Mouse (Mus musculus) ES-E14 (cell line): ENCODE measurements around the gene Psat1. TPM values are rescaled to one million over a fixed set of nuclear protein-coding genes. Genes with fewer than 3 reads are reported as not detected.
A peak's percentile ranks its signal among the peaks of the same experiment; 100 is the strongest.

ENCODE experiments used
- DNase-seq: peaks from one replicate; pipeline ENCODE4 v3.0.0-alpha.2; 2013; ENCODE audit warnings: low read depth, low spot score
- H3K27ac ChIP-seq: 2 replicates; pipeline ENCODE4 v1.5.1; 2012; ENCODE audit warnings: low read depth, mild to moderate bottlenecking, low read length, moderate library complexity, mixed read lengths; ENCODE audit not compliant: poor library complexity, insufficient read depth, severe bottlenecking
- H3K36me3 ChIP-seq: 2 replicates; pipeline ENCODE4 v1.6.1; 2012; ENCODE audit warnings: mild to moderate bottlenecking, low read length, moderate library complexity, mixed read lengths; ENCODE audit not compliant: control insufficient read depth, poor library complexity, insufficient read depth, severe bottlenecking
- H3K4me1 ChIP-seq, 2 experiments: fragments of 150-350 bp in 1 of 2; sonication (generic) in 1 of 2; 2 replicates each; pipeline ENCODE4 v1.6.1; 2012; ENCODE audit warnings: low read length in 2 of 2, mild to moderate bottlenecking in 1 of 2, mixed read lengths in 1 of 2; ENCODE audit not compliant: control insufficient read depth in 2 of 2, insufficient read depth in 2 of 2, poor library complexity in 1 of 2
- H3K4me3 ChIP-seq, 2 experiments: fragments of 150-350 bp in 1 of 2; sonication (generic) in 1 of 2; 2 replicates each; pipeline ENCODE4 v1.5.1; 2012; ENCODE audit warnings: low read length in 2 of 2, low read depth in 1 of 2, mild to moderate bottlenecking in 1 of 2, mixed read lengths in 1 of 2; ENCODE audit not compliant: insufficient read depth in 1 of 2, poor library complexity in 1 of 2, severe bottlenecking in 1 of 2
- H3K9ac ChIP-seq: 2 replicates; pipeline ENCODE4 v1.6.1; 2012; ENCODE audit warnings: low read depth, mild to moderate bottlenecking, low read length, mixed read lengths; ENCODE audit not compliant: poor library complexity, insufficient read depth, severe bottlenecking
- H3K9me3 ChIP-seq: fragments of 150-350 bp; sonication (generic); 2 replicates; pipeline ENCODE4 v1.6.1; 2012; ENCODE audit warnings: low read depth, mild to moderate bottlenecking, low read length; ENCODE audit not compliant: control insufficient read depth, insufficient read depth
- CHD2 ChIP-seq: IDR thresholded peaks from 2 replicates; pipeline ENCODE4 v1.6.1; 2014; ENCODE audit warnings: mild to moderate bottlenecking, low read depth, low read length, inconsistent platforms
- HCFC1 ChIP-seq: IDR thresholded peaks from 2 replicates; pipeline ENCODE4 v1.6.1; 2012; ENCODE audit warnings: low read length, inconsistent platforms, borderline replicate concordance; ENCODE audit not compliant: insufficient read depth
- MAFK ChIP-seq: IDR thresholded peaks from 2 replicates; pipeline ENCODE4 v1.6.1; 2014; ENCODE audit warnings: mild to moderate bottlenecking, low read depth, low read length, inconsistent platforms; ENCODE audit not compliant: insufficient read depth
- ZC3H11A ChIP-seq: IDR thresholded peaks from 2 replicates; pipeline ENCODE4 v1.6.1; 2012; ENCODE audit warnings: low read depth, mild to moderate bottlenecking, inconsistent platforms, low read length, borderline replicate concordance
- ZNF384 ChIP-seq: IDR thresholded peaks from 2 replicates; pipeline ENCODE4 v1.6.1; 2012; ENCODE audit warnings: low read depth, low read length, inconsistent platforms
- in situ Hi-C, 2 experiments: fragments of 600-800 bp; cut with MboI; formaldehyde crosslinking; loops; one replicate each; pipeline ENCODE4 v1.15.1; 2025; ENCODE audit warnings: low sequenced_read_pairs in 2 of 2, inconsistent platforms in 1 of 2; ENCODE audit not compliant: unreplicated experiment in 2 of 2
- total RNA-seq: library from RNA; depleted of rRNA; stranded (reverse); fragments of 300-350 nt; gene quantifications from 2 replicates; pipeline ENCODE4 v1.2.3, GENCODE M21; 2012

Gene Psat1
- total RNA-seq, 1 experiment = 183 TPM

GRCm38 (mm10) chr19:15924181-15924865 is 22.8 kb downstream of the Psat1 start:
- Histone ChIP-seq H3K4me1 (peaks cover 4% of the 10 kb centered on the region in 2 experiments; a peak in 3 of 4 replicates), H3K27ac (peak overlapping the region; percentile 20; the same call in 1 of the 2 replicates), H3K4me3 (peak overlapping the region; percentile 90 to 92), H3K9me3 (no peaks in the 10 kb centered on the region), H3K9ac (peak overlapping the region; percentile 95), H3K36me3 (peaks cover 8% of the 10 kb centered on the region)
- in situ Hi-C loops = no loop called here
- DNase-seq = no peak
- no peak for TF ChIP-seq ZNF384

- Histone ChIP-seq H3K9ac (no peak overlapping the region), H3K4me3 (peak overlapping the region; percentile 90 to 92), H3K4me1 (peaks cover 4% of the 10 kb centered on the region in 2 experiments; a peak in 3 of 4 replicates), H3K36me3 (peaks cover 13% of the 10 kb centered on the region), H3K9me3 (no peaks in the 10 kb centered on the region), H3K27ac (no peak overlapping the region)
- in situ Hi-C loops = no loop called here
- no peak for DNase-seq
- TF ChIP-seq MAFK (no peak), ZC3H11A (no peak), HCFC1 (no peak), CHD2 (no peak), ZNF384 (no peak)
Observed at GRCm38 (mm10) chr19:15923426-15923825, 23.7 kb downstream of the Psat1 start.

GRCm38 (mm10) chr19:15919336-15919735 is 27.8 kb downstream of the Psat1 start:
- H3K4me3 ChIP-seq = no peak overlapping the region
- no peak for TF ChIP-seq MAFK
- TF ChIP-seq ZNF384 = no peak
- TF ChIP-seq ZC3H11A = no peak
- TF ChIP-seq HCFC1 = no peak
- no peak for TF ChIP-seq CHD2
- in situ Hi-C loops = no loop called here
- H3K4me1 ChIP-seq = no peaks in the 10 kb centered on the region; a peak in 1 of 4 replicates
- H3K27ac ChIP-seq = no peak overlapping the region
- no peak overlapping the region for H3K9ac ChIP-seq
- H3K9me3 ChIP-seq = no peaks in the 10 kb centered on the region
- no peak for DNase-seq
- H3K36me3 ChIP-seq = peaks cover 44% of the 10 kb centered on the region

GRCm38 (mm10) chr19:15918111-15918510 is 29.0 kb downstream of the Psat1 start:
- in situ Hi-C loops = no loop called here
- no peak for DNase-seq
- no peak overlapping the region for H3K9ac ChIP-seq
- no peak overlapping the region for H3K27ac ChIP-seq
- no peak overlapping the region for H3K4me3 ChIP-seq
- H3K36me3 ChIP-seq = peaks cover 52% of the 10 kb centered on the region
- TF ChIP-seq HCFC1 = no peak
- TF ChIP-seq MAFK = no peak
- TF ChIP-seq ZC3H11A = no peak
- TF ChIP-seq CHD2 = no peak
- H3K9me3 ChIP-seq = no peaks in the 10 kb centered on the region
- H3K4me1 ChIP-seq = no peaks in the 10 kb centered on the region; a peak in 1 of 4 replicates
